Mouse (Mus musculus): ENCODE measurements around the gene Cdrt4.

The Cdrt4 gene

GRCm38 (mm10) chr11:62996522-62996898, 45.5 kb downstream of the Cdrt4 start:
- no peak for DNase-seq (ENCODE audit: low read depth)

DNA sequence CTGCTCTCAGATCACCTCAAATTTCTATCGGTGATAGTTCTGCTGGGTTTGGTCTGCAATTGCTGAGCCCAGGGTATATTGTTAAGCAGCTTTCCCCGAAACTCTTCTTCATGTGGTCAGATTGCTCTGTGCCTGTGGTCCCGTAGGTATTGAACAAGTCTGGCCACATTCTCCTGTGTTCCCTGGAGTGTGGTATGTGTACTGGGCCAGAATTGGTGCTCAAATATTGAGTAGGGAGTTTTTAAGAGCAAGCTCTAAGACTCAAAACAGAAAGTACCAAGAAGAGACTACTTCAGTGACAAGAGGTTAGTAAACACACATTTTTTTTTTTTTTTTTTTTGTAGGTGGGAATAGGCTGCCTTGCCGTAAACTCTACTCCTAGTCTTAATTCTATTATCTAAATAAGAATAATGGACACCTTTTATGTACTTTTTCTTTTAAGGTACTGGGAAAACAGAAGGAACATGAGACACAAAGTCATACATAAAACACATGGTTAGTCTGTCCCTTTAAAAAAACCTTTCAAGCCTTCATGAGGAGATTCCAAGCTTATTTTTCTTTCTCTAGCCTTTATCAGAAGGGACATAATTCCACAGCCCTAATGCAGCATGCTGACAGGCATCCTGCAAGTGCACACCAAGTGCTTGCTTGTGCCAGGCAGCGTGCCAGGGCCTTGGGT, 46.2 kb downstream of the Cdrt4 start:
- DNase-seq (ENCODE audit: low read depth) = no peak

GRCm38 (mm10) chr11:62997718-62998281, 46.8 kb downstream of the Cdrt4 start:
- DNase-seq (ENCODE audit: low read depth) = no peak

- DNase-seq (ENCODE audit: low read depth) = no peak
These were observed 49.1 kb downstream of the Cdrt4 start for GRCm38 (mm10) chr11:63000126-63000525.

DNA sequence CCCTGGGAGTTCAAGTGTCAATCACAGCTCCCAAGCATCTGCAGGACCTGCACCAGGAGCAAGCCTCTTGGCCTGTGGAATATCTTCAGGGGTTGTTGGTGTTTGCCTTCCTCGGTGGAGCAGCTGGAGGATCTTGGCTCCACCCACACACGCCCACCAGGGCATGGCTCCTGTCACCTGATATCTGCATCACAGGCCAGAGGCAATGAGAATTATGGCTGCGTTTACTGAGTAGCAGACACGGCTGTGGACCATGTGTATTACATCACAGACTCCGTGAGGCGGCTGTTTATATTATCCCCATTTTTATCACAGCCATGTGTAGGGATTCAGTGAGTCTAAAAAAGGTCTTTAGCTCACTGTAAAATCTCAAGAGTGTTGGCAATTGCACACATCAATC, 53.6 kb downstream of the Cdrt4 start:
- DNase-seq (ENCODE audit: low read depth) = no peak

- DNase-seq (ENCODE audit: low read depth) = no peak
These were observed 56.4 kb downstream of the Cdrt4 start for GRCm38 (mm10) chr11:63007376-63007775.

DNA sequence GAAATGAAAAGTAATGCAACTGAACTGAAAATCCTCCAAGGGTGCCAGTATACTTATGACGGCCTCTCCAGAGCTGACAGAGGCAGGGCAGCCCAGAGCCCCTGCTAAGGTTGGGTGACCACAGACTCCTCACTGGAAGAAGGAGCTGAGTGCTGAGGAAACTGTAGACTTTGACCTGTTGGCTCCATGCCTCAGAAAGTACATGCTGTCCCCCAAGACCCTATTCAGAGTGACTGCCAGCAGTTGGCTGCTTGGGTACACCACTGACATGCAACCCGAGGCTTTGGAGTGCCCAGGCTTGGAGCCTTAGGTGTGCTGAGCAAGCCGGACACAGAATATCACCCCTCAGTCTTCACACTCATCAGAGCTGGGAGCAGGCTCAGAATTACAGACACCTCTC, 57.0 kb downstream of the Cdrt4 start:
- DNase-seq (ENCODE audit: low read depth) = no peak

DNA sequence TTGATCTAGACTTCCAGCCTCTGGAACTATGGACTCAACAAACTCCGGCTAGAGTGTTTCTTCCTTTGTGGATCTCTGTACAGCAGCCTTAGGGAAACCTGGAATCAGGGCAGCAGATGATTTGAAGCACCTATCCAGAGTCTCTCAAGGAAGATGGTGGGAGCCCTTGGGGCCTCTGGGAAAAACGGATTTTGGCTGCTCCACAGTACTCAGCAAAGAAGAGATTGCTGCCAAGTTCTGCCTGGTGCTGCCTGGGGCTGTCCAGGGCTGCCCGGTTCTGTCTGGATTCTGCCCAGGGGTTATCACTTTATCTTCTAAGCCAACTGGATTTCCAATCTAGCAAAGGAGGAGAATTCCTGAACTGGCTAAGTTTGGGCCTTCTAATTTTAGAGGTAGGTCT, 58.8 kb downstream of the Cdrt4 start:
- no peak for DNase-seq (ENCODE audit: low read depth)

- DNase-seq (ENCODE audit: low read depth) = no peak
These were observed 66.5 kb downstream of the Cdrt4 start for GRCm38 (mm10) chr11:63017327-63018082.

DNA sequence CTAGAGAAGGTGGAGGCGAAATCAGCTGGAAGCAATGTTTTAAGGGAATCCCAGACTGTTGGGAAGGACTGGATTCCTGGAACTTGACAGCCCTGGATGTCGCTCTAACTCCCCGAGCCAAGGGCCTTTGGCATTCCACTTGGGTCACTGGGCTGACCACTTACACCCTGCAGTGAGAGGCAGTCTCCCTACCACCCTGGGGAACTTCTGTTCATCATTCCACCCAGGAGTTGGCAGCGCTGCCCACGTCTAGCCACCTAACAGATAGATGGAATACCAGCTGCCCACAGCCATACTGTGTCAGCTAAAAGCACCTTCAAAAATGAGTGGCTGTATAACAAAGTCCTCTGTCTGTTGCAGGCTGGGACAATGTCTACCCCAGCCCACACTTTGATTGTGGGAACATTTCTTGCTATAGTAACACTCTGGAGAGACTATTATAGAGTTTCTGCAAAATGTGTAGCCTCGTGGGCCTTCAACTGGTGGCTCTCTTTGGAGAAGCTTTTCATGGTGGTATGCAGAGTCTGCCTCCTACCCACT, 67.2 kb downstream of the Cdrt4 start:
- no peak for DNase-seq (ENCODE audit: low read depth)

DNA sequence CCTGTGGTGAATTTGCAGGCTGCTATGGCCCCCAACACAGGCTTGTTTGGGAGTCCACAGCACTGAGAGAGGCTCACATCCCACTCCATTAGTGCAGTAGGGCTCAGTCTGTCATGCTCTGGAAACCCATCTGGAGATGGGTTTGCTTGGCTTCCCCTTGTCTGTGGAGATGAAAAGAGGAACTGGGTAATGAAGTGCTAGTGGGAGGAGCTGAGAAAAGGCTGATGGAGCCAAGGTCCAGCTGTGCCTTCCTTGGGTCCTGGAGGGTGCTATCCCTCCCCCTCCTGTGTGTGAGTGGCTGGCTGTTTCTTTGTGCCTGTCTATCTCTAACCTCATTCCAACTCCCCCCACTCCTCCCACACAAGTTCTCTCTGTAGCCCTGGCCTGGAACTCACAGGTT, 69.6 kb downstream of the Cdrt4 start:
- peak; percentile 3 for DNase-seq (ENCODE audit: low read depth)

- no peak for DNase-seq (ENCODE audit: low read depth)
These were observed 70.3 kb downstream of the Cdrt4 start for GRCm38 (mm10) chr11:63021141-63021806.

GRCm38 (mm10) chr11:63023461-63023860, 72.5 kb downstream of the Cdrt4 start:
- DNase-seq (ENCODE audit: low read depth) = no peak

GRCm38 (mm10) chr11:63024136-63024535, 73.1 kb downstream of the Cdrt4 start:
- no peak for DNase-seq (ENCODE audit: low read depth)

GRCm38 (mm10) chr11:63025476-63025875, 74.5 kb downstream of the Cdrt4 start:
- DNase-seq (ENCODE audit: low read depth) = no peak

GRCm38 (mm10) chr11:63026651-63027141, 75.7 kb downstream of the Cdrt4 start:
- DNase-seq (ENCODE audit: low read depth) = peak; percentile 17

DNA sequence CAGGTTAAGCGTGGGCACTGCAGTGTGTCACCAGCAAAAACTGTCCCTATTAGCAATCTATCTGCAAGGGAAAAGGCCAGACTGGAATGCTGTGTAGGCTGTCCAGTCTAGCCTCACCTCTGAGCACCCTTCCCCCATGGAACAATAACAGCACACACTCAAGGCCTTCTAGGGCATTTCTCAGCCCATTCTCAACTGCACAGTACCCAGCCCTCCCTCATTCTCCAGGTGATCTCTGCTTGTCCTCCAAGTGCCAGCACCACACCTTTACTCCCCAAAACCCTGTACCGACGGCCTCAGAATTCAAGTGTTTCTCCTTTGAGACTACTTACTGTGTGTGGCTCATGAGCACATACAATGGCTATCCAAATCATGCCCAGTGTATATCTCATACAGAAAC, 77.1 kb downstream of the Cdrt4 start:
- no peak for DNase-seq (ENCODE audit: low read depth)

- no peak for DNase-seq (ENCODE audit: low read depth)
These were observed 78.2 kb downstream of the Cdrt4 start for GRCm38 (mm10) chr11:63029148-63029714.

DNA sequence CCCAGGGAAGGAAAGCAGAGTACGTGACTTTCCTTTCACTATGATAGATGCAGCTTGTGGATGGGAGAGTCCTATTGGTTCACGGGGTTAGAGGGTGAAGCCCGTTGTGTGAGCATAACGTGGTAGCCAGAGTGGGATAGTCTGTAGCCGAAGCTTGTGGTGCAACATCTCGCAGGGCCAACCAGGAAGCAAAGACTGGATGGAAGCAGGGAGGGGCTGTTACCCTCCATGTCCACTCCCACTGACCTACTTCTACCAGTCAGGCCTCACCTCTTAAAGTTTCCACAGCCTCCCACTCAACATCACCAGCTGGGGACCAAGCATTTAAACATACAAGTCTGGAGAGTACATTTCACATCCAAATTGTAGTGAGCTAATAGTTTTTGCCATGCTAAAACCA, 78.7 kb downstream of the Cdrt4 start:
- no peak for DNase-seq (ENCODE audit: low read depth)

DNA sequence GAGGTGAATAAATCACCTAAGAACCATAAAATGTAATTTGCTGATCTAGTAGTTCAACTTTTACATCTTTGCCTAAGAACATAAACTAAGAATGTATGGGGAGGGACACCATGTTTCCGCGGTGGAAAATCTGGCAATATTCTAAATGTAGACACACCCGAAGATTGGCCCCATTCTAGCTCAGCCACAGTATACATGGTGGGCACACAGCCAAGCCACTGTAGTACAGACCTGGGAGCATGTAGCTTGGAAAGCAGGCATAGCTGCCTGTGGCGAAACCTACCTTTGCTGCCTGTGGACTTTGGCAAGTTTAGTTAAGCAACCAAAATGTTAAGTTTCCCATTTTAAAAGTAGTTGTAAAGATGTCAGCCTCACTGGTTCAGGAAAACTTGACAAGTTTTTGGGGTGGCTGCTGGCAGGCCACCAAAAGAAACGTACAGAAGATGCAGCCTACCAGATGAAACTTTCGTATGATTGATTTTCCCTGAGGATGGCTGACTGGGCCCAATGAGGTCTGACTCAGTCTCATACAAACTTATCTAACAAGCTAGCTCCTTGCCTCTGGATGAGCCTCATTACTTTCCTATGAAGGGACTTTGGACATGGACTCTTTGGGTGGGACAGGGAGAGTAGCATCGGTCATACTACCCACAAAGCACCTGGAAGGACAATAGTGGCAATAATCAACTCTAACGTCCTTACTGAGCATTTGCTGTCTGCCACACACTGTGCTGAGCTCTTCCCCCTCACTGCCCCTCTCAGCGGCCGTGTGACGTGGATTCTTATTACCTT, 84.6 kb downstream of the Cdrt4 start:
- no peak for DNase-seq (ENCODE audit: low read depth)

DNA sequence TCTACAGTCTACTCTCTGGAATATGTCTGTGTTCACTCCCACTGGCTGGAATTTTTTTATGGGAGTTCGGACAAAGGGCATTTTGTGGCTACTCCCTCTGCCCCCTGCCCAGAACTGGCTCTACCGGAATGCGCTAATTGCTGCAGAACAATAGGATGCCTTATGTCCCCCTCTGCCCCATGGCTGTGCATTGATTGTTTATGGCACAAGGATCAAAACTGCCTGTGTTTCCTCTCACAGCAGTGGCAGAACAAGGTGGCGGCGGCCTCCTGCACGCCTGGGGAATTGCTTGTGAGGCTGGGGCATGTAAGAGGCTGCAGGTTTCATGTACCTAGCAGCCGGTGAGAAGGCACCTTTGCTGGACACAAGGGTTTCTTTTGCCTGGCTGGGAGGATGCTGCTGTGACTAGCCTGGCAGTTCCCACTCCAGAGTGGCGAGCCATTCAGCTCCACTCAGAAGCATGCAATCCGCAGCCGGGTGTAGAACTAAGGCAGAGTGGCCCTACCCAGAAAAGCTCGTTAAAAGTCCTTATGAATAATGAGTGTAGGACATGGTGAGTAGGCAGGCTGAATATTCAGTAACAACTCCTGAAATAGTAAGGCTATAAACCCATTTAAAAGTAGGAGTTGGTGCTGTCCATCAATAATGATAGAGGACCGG, 89.1 kb downstream of the Cdrt4 start:
- DNase-seq (ENCODE audit: low read depth) = no peak
